Mouse (Mus musculus) lung, embryonic 16.5 days (tissue): ENCODE measurements at regions not wholly inside any gene's neighbourhood (a gene's known extent, or its start where the extent isn't known, plus 50 kb on each side); places are given as distances from the start of the nearest gene placed in this dataset.

ENCODE experiments used
- ATAC-seq: fragments of 200-750 bp; cut with Nextera tagmentation; 2 replicates; pipeline ENCODE4 v1.8.0; 2017; ENCODE audit warnings: low read depth, mild to moderate bottlenecking, moderate library complexity
- H3K27ac ChIP-seq: fragments of 300-500 bp; sonication (generic); 2 replicates; pipeline ENCODE4 v1.5.1; 2014; ENCODE audit warnings: mild to moderate bottlenecking, control low read depth, low read length
- H3K27me3 ChIP-seq: fragments of 300-500 bp; sonication (generic); 2 replicates; pipeline ENCODE4 v1.6.1; 2014; ENCODE audit warnings: low read depth, low read length, mixed read lengths; ENCODE audit not compliant: control insufficient read depth, insufficient read depth
- H3K36me3 ChIP-seq: fragments of 300-500 bp; sonication (generic); 2 replicates; pipeline ENCODE4 v1.6.1; 2014; ENCODE audit warnings: low read length; ENCODE audit not compliant: control insufficient read depth, insufficient read depth
- H3K4me1 ChIP-seq: fragments of 300-500 bp; sonication (generic); replicated peaks from 2 replicates; pipeline ENCODE4 v1.6.1; 2014; ENCODE audit warnings: low read length, mixed read lengths; ENCODE audit not compliant: control insufficient read depth, insufficient read depth
- H3K4me2 ChIP-seq: fragments of 300-500 bp; sonication (generic); 2 replicates; pipeline ENCODE4 v1.6.1; 2014; ENCODE audit warnings: low read depth, low read length, control low read depth
- H3K4me3 ChIP-seq: fragments of 300-500 bp; sonication (generic); 2 replicates; pipeline ENCODE4 v1.5.1; 2014; ENCODE audit warnings: mild to moderate bottlenecking, low read length, control low read depth
- H3K9ac ChIP-seq: fragments of 300-500 bp; sonication (generic); 2 replicates; pipeline ENCODE4 v1.6.1; 2014; ENCODE audit warnings: low read length, control low read depth
- H3K9me3 ChIP-seq: fragments of 300-500 bp; sonication (generic); 2 replicates; pipeline ENCODE4 v1.6.1; 2016; ENCODE audit warnings: low read length; ENCODE audit not compliant: control insufficient read depth
- WGBS: fragments of 180-500 bp; shearing (Covaris S2); extraction: QIAGEN DNeasy Blood & Tissue Kit; methylation state at CpG from one replicate; pipeline ENCODE4 v1.1.7; 2014; 5-methylcytosine and 5-hydroxymethylcytosine counted together

GRCm38 (mm10) chr3:63146237-63146636, 95.1 kb upstream of the Mme start:
- no peak overlapping the region for H3K4me2 ChIP-seq
- H3K9me3 ChIP-seq: no peaks in the 10 kb centered on the region
- no peak overlapping the region for H3K27ac ChIP-seq
- 88% methylated on average over 5 of the region's 5 CpGs for WGBS
- no peaks in the 10 kb centered on the region for H3K36me3 ChIP-seq
- H3K4me3 ChIP-seq: no peak overlapping the region
- no peaks in the 10 kb centered on the region for H3K4me1 ChIP-seq
- no peak overlapping the region for H3K9ac ChIP-seq
- H3K27me3 ChIP-seq: no peaks in the 10 kb centered on the region
- no peak for ATAC-seq

GRCm38 (mm10) chr3:63182411-63183166, 58.7 kb upstream of the Mme start:
- H3K27me3 ChIP-seq: no peaks in the 10 kb centered on the region
- no peak overlapping the region for H3K27ac ChIP-seq
- no peak overlapping the region for H3K9ac ChIP-seq
- no peak overlapping the region for H3K4me2 ChIP-seq
- H3K4me3 ChIP-seq: no peak overlapping the region
- WGBS: 81% methylated on average over 5 of the region's 5 CpGs
- ATAC-seq: no peak
- no peaks in the 10 kb centered on the region for H3K36me3 ChIP-seq
- H3K9me3 ChIP-seq: no peaks in the 10 kb centered on the region
- H3K4me1 ChIP-seq: no peaks in the 10 kb centered on the region

- H3K27ac ChIP-seq: no peak overlapping the region
Observed at GRCm38 (mm10) chr3:63187836-63188440, 53.4 kb upstream of the Mme start.

More at GRCm38 (mm10) chr3:63187836-63188440, 53.4 kb upstream of the Mme start:
- H3K9ac ChIP-seq: no peak overlapping the region
- no peaks in the 10 kb centered on the region for H3K27me3 ChIP-seq
- WGBS: 84% methylated on average over 3 of the region's 3 CpGs
- no peaks in the 10 kb centered on the region for H3K36me3 ChIP-seq
- no peaks in the 10 kb centered on the region for H3K9me3 ChIP-seq
- no peaks in the 10 kb centered on the region for H3K4me1 ChIP-seq
- ATAC-seq: no peak
- no peak overlapping the region for H3K4me2 ChIP-seq
- H3K4me3 ChIP-seq: no peak overlapping the region
